Mouse (Mus musculus) bone marrow macrophage, adult 2 months (primary cell): Measurements from ENCODE around the gene Hdgfl3.

Experiments
- CTCF ChIP-seq: IDR thresholded peaks from 2 replicates; pipeline ENCODE4 v1.5.1; 2012; ENCODE audit warnings: low read depth, mild to moderate bottlenecking, low read length, moderate library complexity
- POLR2A ChIP-seq: IDR thresholded peaks from 2 replicates; pipeline ENCODE4 v1.6.1; 2012; ENCODE audit warnings: mild to moderate bottlenecking, low read depth, low read length, borderline replicate concordance

DNA sequence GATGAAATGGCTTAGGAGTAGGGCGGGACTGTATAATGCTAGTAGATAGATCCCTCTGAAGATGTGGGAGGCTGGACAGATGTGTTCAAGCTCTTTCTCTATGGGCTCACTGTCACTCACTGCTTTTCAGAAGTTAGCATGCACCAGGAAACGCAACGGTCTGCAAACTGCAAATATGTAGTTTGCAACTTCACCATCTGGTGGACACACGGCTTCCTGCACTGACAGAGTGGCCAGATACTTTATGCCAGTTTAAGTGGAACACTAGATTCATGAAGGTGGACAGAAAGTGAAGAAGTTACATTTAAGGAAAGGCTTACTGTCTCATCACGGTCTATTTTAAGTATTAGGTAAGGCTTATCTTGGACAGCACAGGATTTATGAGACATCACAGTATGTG, 31.9 kb upstream of the Hdgfl3 start:
- TF ChIP-seq POLR2A (no peak), CTCF (no peak)
